Mouse (Mus musculus): ENCODE measurements around the gene Minar1. TPM values are rescaled to one million over a fixed set of nuclear protein-coding genes. Genes with fewer than 3 reads are reported as not detected.

Gene Minar1
- total RNA-seq, 2 experiments from 2014 or later, result 5.1 to 6.5 TPM

Other genes with a start within 250 kb of the Minar1 start
- gene Tmed3, start 81.9 kb upstream of the Minar1 start, total RNA-seq (2021), result 10 to 100 TPM; 29.0 to 31.4 TPM
- 10 to 100 TPM; 10.8 to 12.7 TPM for gene Ankrd34c, start 115.3 kb upstream of the Minar1 start, total RNA-seq (2021)

All from left cerebral cortex, postnatal 25 days (tissue).